Mouse (Mus musculus): ENCODE data around the gene B4galnt2. TPM values are rescaled to one million over a fixed set of nuclear protein-coding genes. Genes with fewer than 3 reads are reported as not detected.

The B4galnt2 gene
- polyA plus RNA-seq, 1 experiment from 2014 or later = 1.1 TPM

DNA sequence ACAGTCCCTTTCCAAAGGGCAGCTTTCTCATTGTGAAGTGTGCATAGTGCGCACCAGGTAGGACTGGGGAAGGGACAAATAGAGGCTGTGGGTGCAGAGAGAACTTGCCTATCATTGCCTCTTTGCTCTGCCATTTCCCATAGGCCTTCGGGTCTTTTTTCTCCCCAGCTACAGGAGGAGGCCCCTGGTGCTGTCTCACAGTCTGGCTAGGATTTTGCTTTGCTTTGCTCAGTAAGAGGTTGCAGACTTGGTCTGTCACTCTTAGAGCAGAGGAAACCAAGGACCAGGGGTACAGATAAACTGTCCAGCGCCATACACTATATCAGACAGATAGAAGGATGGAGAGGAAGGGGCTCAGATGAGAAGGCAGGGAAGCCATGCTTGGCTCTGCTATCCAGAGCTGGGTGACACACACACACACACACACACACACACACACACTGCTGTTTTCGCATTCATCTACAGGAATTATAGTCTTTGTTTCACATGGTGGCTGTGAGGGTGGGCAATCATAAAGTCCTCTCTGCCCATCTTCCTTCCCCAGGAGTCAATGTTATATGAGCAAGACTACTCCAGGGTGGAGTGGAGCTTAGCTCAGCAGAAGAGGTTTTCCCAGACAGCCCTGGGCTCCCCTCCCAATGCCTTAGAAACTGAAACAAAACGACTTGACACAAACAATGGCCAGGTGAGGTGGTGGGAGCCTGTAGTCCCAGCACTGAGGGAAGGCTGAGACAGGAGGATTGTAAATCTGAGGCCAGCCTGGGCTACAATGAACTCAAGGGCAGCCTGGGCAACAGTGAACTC, 73.8 kb downstream of the B4galnt2 start:
- DNase-seq (ENCODE audit: low spot score) = no peak

DNA sequence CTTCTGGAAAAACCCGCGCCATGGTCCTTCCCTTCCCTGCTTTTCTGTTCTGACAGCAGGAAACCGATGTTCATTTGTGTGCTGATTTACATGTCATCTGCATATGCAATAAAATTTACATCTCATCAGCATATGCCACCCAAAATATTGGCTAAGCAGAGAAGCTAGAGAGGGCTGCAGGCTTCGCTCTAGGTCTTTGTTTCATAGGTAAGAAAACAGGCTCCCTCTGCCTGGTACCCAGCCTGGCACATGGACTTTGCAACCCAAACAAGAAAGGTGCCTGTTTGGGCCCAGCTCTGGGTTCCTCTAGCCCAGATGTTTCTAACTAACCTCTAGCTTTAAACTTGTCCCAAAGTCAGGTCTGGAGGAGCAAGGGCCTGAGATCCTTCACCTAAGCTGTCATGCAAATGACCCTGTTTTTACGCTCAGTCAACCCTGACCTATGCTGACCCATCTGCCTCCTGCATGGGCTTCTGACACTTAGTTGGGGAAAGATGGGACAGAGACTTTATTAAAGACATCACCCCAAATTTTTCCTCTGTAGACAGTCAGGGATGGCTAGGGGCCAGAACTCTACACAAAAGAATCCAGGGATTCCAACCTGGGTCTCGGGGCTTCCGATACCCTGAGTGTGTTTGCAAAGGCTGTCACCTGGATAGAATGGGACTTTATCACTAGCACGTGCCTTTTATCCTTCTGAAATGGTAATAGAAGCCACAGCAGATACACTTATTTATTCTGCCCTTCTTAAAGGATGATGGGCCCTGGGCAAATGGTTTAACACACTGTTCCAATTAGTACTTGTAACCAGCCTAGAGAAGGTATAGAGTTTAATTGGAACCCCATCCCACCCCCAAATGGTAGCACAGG, 75.5 kb downstream of the B4galnt2 start:
- DNase-seq (ENCODE audit: low spot score) = peak; percentile 45

GRCm38 (mm10) chr11:95838598-95838997, 76.1 kb downstream of the B4galnt2 start:
- no peak for DNase-seq (ENCODE audit: low spot score)

GRCm38 (mm10) chr11:95837059-95837458, 77.6 kb downstream of the B4galnt2 start, which contains the start of gene Gngt2:
TSS of gene Gngt2 (plus strand) at chr11:95837216.
- no peak for DNase-seq (ENCODE audit: low spot score)

GRCm38 (mm10) chr11:95836433-95836832, 78.3 kb downstream of the B4galnt2 start:
- DNase-seq (ENCODE audit: low spot score) = no peak

DNA sequence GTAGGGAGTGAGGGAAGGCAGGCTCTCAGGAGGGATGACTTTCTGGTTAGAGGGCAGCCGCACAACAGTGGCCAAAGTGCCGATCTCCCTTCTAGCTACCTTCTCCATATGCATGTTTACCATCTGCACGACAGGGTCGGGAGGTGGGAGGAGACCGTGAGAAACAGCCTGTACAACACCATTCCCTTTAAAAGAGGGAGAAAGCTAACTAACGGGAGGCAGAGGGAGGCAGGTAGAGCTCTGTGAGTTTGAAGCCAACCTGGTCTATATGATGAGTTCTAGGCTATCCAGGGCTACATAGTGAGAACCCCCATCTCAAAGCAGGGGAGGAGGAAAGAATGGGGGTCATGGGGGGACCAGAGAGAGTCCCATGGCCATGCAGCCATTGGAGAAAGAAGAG, 78.9 kb downstream of the B4galnt2 start:
- DNase-seq (ENCODE audit: low spot score) = no peak

DNA sequence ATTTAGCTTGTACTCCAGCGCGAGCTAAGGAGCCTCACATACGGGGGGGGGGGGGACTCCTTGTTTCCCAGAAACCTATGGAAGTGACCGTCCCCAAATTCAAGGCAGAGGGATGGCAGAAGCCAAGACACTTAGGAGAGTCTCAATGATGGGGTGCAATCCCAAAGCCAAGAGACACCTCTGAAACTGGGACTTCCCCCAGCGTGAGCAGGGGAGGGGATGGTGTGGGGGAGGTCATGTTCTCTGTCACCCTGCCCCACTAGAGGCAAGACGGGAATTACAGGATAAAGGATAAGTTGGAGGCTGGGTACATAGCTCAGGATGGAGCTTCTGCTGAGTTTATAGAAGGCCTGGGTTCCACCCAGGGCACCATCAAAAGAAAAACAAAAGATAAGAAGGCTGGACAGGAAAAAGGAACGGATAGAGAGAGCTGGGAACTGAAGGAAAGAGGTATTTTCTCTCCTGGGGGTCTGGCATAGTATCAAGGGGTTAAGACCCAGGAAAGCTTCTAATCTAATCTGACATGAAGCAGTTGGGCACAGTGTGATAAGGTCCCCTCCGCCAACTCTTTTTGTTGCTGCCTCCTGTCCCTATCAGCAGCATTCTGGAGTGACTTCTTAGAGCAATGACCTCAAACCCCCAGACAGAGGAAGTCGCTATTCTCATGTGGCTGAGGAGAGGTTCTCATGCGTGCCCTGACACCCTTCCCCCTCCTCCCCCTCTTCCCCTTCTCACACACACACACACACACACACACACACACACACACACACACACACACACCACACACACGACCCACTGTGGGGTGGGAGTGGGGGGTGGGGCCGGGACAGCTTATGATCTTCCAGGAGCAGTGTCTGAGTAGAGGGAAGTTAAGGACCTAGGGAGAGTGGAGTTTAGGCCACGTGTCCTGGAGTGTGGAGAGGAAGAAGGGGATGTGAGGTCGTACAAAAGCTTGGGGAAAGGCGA, 79.7 kb downstream of the B4galnt2 start:
- peak; percentile 82 for DNase-seq (ENCODE audit: low spot score)

DNA sequence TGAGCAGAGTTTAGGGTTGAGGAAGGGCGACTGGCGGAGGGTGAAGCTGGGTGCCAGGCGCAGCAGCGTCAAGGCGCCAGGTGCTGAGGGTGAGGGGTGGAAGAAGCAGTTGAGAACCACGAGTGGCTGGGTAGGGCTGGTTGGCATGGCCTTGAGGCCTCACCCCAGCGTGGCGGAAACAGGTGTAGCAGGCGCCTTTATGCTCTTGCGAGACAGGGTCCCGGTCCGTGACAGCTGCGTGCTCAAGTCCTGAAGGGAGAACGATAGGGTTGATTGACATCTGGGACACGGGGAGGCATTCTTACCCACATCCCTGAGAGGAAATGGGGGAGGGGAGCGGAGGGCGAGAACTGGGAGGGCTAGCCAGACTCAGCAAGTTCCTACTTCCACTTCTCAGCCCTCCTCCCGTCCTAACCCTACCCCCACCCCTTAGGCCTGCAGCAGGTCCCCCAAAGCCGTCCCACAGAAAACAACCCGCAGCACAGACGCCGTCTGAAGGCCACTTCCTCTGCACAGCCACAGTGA, 80.5 kb downstream of the B4galnt2 start:
- DNase-seq (ENCODE audit: low spot score) = peak; percentile 98

DNA sequence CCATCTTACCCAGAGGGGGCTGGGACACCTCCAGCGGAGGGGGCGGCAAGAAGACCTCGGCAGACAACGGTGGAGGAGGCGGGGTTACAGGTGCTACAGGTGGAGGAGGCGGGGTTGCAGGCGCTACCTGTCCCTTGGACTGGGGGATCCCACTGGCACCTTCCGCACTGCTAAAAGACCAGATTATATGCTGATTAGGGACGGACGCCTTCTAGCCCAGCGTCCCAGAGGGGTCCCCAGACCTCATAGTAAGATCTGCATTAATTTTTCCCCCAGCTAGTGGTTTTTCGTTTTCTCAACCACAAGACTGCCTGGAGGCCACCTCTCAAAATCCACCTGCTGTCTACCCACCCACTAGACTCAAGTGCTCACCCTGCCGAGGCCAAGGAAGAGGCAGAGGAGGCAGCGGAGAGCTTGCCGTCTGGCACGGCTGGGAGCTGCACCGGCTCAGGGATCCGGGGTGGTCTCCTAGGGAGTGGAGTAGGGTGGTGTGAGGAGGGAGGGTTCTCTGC, 81.0 kb downstream of the B4galnt2 start:
- DNase-seq (ENCODE audit: low spot score) = peak; percentile 64

DNA sequence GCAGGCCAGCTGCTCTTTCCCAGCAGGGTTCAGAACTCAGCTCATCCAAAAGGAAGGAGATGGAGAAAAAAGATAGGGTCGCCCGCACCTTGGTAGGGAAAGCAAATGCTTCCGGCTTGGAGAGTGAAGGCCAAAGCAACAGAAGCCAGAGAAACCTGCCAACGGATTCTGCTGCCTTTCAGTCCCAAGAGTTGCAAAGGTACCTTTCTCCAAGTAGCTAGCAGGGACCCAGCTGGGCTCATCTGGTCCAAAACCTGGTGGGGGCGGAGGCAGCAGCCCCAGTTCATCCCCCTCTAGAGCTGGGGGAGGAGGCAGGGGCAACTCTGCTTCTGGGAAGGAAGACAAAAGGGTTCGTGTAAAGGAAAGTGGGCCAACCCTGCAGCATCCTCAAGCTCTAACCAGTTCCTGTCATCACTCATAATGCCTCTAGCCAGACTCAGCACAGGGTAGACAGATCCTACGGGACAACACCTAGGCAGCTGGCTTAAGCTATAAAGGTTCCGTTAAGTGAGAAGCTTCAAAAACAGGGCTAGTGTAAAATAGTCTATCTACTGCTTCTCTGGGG, 81.6 kb downstream of the B4galnt2 start:
- DNase-seq (ENCODE audit: low spot score) = peak; percentile 79

DNA sequence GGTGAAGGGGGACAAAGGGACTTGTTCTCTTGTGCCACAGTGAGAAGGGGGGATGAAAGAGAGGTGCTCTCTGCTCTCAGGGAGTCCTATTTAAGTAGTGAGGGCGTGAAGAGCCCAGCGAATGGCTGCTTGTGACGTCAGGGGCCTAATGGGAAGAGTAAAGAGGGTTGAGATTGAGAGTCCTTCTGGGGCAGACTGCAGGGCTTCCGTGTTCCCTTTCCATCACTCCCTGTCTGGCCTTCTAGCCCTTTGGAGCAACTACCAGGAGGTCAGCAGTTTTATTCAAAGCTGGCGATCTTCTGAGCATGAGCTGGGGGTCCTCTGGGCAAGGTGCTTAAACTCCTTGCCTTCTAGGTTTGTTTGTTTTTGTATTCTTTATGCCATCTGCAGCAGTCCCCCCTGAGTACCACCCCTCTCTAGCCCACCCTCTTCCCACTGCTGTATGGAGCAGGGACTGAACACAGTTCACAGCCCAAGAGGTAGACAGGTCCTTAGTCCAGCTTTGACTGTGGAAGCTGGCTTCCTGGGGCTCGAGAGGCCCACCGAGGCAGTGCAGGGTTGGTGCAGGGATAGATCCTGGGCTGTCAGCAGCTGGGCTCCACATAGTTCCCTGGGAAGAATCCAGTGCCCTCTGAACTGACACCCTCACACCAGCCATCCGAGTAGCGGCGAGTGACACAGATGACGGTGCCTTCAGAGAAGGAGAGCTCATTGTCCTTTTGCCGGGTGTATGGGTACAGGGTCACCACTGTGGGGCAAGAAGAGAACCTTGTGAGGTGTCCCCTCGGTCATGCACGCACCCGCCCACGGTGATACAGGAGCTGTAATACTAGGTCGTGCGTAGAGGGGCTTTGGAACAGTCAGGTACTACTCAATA, 82.3 kb downstream of the B4galnt2 start:
- DNase-seq (ENCODE audit: low spot score) = no peak

DNA sequence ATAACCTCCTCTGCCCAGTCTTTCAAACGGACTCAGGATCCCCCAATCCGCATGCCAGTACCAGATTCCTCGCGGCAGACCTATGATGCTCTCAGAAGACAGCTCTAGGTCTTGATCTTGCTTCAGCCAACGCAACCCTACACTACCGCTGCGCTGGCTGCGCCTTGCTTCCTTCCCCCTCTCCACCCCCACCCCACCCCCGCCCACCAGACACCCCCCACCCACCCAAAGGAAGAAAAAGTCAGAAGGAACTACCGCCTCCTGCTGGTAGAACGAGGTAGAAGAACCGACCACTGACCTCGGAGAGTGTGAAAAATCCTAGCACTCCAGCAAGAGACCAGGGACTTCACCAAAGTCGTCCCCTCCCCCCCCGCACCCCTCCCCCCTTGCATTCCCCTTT, 83.0 kb downstream of the B4galnt2 start:
- DNase-seq (ENCODE audit: low spot score) = peak; percentile 49

DNA sequence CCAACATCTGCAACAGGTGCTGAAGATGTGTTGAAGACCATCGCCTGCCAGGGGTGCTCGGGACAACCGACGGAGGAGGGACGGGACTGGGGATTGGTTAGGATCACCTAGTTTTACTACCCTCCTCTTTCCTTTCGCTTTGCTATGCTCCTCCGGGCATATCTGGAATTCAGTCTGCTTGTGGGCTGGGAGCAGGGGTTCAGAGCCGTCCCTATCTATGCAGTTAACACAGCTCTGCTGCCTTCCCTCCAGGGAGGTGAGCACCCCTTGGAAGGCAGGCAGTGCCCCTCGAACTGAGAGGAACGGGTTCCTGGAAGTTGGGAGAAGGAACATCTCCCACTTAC, 83.4 kb downstream of the B4galnt2 start:
- DNase-seq (ENCODE audit: low spot score) = no peak

- peak; percentile 67 for DNase-seq (ENCODE audit: low spot score)
Observed at GRCm38 (mm10) chr11:95830411-95831275, 84.0 kb downstream of the B4galnt2 start.

DNA sequence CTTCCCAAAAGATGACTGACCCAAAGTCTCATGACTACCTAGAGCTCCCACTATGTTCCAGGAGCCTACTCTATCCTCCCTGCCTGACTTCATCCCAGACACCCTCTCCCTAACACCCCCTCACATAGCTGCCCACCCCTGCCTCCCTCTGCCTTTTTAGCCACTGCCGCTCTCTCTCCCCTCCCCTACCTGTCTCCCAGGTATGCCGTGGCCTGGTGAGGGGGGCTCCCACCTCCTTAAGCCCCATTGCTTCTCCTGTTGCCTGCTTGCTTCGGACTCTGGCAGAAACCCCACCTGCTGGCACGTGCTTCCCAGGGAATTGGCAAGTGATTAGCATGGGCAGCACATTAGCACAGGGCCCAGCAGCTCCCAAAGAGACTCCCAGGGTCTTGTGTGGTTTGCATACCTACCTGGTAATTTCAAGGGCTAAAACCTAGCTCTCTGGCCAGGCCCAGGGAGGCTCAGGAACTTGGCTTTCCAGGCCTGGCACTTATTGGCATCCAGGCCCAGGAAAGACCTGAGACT, 85.1 kb downstream of the B4galnt2 start:
- DNase-seq (ENCODE audit: low spot score) = peak; percentile 18

- peak; percentile 53 for DNase-seq (ENCODE audit: low spot score)
Observed at GRCm38 (mm10) chr11:95828181-95828964, 86.3 kb downstream of the B4galnt2 start.

- peak; percentile 77 for DNase-seq (ENCODE audit: low spot score)
Observed at GRCm38 (mm10) chr11:95827464-95828085, 87.1 kb downstream of the B4galnt2 start.

Measured in thymus, postnatal 0 days (tissue).